Mouse (Mus musculus) liver, embryonic 14.5 days (tissue): ENCODE results near the gene Olfr263.

Source experiments
- CTCF ChIP-seq: IDR thresholded peaks from 2 replicates; pipeline ENCODE4 v1.5.1; 2016; ENCODE audit warnings: antibody characterized with exemption, low read depth, control low read depth
- EP300 ChIP-seq: IDR thresholded peaks from 2 replicates; pipeline ENCODE4 v1.6.1; 2016; ENCODE audit warnings: antibody characterized with exemption, low read depth

DNA sequence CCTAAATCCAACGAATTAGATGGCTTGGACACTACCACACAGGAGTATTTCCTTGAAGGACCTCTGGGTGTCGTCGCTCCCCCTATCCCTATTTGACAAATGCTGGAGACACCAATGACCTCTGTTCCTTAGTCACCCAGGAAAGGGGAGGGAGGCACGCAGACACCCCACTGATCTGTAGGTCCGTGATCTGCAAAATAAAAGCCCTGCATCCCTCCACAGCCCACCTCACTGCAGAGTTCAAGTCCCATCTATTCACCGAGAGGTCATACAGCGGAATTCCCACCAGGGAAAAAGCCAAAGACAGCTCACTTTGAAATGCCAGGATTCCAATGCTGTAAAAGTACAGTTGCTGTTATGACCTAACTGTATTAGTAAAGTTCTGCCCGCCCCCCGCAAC lies 28.6 kb downstream of the Olfr263 start:
- no peak for TF ChIP-seq CTCF
- TF ChIP-seq EP300: no peak
